Mouse (Mus musculus): Measurements from ENCODE around the gene Sh3bp2.

- TF ChIP-seq CTCF (conservative IDR thresholded peaks at IDR 0.05; ENCODE audit: low read length): no peak
- no peak for TF ChIP-seq NANOG (IDR thresholded peaks at IDR 0.05; ENCODE audit: borderline replicate concordance, low read length)
- TF ChIP-seq POU5F1 (IDR thresholded peaks at IDR 0.05; ENCODE audit: borderline replicate concordance, low read length): no peak
Measured at GRCm38 (mm10) chr5:34528724-34529123, 3.1 kb downstream of the Sh3bp2 start.

All from E14TG2a.4 (cell line).